Mouse (Mus musculus) heart, embryonic 15.5 days (tissue): ENCODE measurements around the gene Olfr827. TPM values are rescaled to one million over a fixed set of nuclear protein-coding genes. Genes with fewer than 3 reads are reported as not detected.

Experiments
- ATAC-seq: fragments of 200-750 bp; cut with Nextera tagmentation; replicated peaks from 2 replicates; pipeline ENCODE4 v1.8.0; 2017; ENCODE audit warnings: low read depth, moderate TSS enrichment; ENCODE audit not compliant: insufficient number of reproducible peaks, insufficient read depth, low FRiP score
- H3K27ac ChIP-seq: fragments of 300-500 bp; sonication (generic); 2 replicates; pipeline ENCODE4 v1.5.1; 2015; ENCODE audit warnings: mild to moderate bottlenecking, inconsistent platforms
- H3K27me3 ChIP-seq: fragments of 300-500 bp; sonication (generic); 2 replicates; pipeline ENCODE4 v1.6.1; 2015; ENCODE audit warnings: inconsistent platforms
- H3K36me3 ChIP-seq: fragments of 300-500 bp; sonication (generic); 2 replicates; pipeline ENCODE4 v1.6.1; 2015; ENCODE audit warnings: mild to moderate bottlenecking, inconsistent platforms
- H3K4me1 ChIP-seq: fragments of 300-500 bp; sonication (generic); replicated peaks from 2 replicates; pipeline ENCODE4 v1.6.1; 2015; ENCODE audit warnings: inconsistent platforms
- H3K4me2 ChIP-seq: fragments of 300-500 bp; sonication (generic); 2 replicates; pipeline ENCODE4 v1.6.1; 2015; ENCODE audit warnings: inconsistent platforms, mild to moderate bottlenecking, moderate library complexity
- H3K4me3 ChIP-seq: fragments of 300-500 bp; sonication (generic); 2 replicates; pipeline ENCODE4 v1.5.1; 2015; ENCODE audit warnings: mild to moderate bottlenecking, inconsistent platforms
- H3K9ac ChIP-seq: fragments of 300-500 bp; sonication (generic); 2 replicates; pipeline ENCODE4 v1.6.1; 2015; ENCODE audit warnings: mild to moderate bottlenecking, inconsistent platforms
- H3K9me3 ChIP-seq: fragments of 300-500 bp; sonication (generic); replicated peaks from 2 replicates; pipeline ENCODE4 v1.6.1; 2016; ENCODE audit warnings: inconsistent platforms
- polyA plus RNA-seq: library from polyadenylated mRNA; unstranded; fragments of >200 nt; fragmentation: Nextera tagmentation; extraction: Ambion mirVana; gene quantifications from 2 replicates; pipeline ENCODE4 v1.2.1, GENCODE M21; 2015

The Olfr827 gene
- polyA plus RNA-seq, 1 experiment from 2014 or later = not detected

DNA sequence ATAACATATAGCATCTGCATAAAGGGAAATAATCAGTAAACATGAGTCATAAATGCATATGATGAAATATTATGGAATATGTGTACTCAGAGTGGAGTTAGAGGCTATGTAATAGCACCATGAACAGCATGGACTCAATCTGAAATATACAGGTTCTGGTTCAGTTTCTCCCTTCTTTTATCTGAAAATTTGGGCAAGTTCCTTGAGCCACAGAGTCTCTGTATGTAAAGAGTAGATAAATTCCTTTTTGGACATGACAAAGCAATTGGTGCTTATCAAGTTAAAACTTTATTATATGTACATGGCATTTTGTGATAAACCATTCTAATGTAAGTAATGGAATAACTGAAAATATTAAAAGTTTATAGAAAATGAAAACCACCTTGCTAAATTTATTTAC is 49.0 kb downstream of the Olfr827 start:
- Histone ChIP-seq H3K27me3 (no peaks in the 10 kb centered on the region), H3K36me3 (no peaks in the 10 kb centered on the region), H3K9me3 (no peaks in the 10 kb centered on the region), H3K4me2 (no peak overlapping the region), H3K27ac (no peak overlapping the region), H3K4me3 (no peak overlapping the region), H3K9ac (no peak overlapping the region), H3K4me1 (no peaks in the 10 kb centered on the region)
- no peak for ATAC-seq

Other genes with a start within 250 kb of the Olfr827 start
- not detected in 2 replicates for gene Olfr819, start 247.1 kb downstream of the Olfr827 start, polyA plus RNA-seq
- not detected in 2 replicates for gene Olfr247, start 238.3 kb downstream of the Olfr827 start, polyA plus RNA-seq
- gene Gm10310, start 229.3 kb downstream of the Olfr827 start, polyA plus RNA-seq = not detected in 2 replicates
- gene Olfr820, start 201.8 kb downstream of the Olfr827 start, polyA plus RNA-seq = not detected in 2 replicates
- not detected in 2 replicates for gene Olfr821, start 184.1 kb downstream of the Olfr827 start, polyA plus RNA-seq
- not detected in 2 replicates for gene Olfr822, start 143.2 kb downstream of the Olfr827 start, polyA plus RNA-seq
- not detected in 2 replicates for gene Olfr823, start 99.0 kb downstream of the Olfr827 start, polyA plus RNA-seq
- not detected in 2 replicates for gene Olfr824, start 84.4 kb downstream of the Olfr827 start, polyA plus RNA-seq
- not detected in 2 replicates for gene Olfr825, start 47.6 kb downstream of the Olfr827 start, polyA plus RNA-seq
- gene Olfr826, start 30.2 kb downstream of the Olfr827 start, polyA plus RNA-seq = not detected in 2 replicates
- gene Neurod4, start 65.8 kb upstream of the Olfr827 start, polyA plus RNA-seq = not detected in 2 replicates
- gene Tespa1, start 108.5 kb upstream of the Olfr827 start, polyA plus RNA-seq = 0.73 and 5.4 TPM in 2 replicates
- gene Vmn2r84, start 179.9 kb upstream of the Olfr827 start, polyA plus RNA-seq = 0.03 TPM in 1 of 2 replicates, not detected in the other
- not detected in 2 replicates for gene Vmn2r85, start 215.3 kb upstream of the Olfr827 start, polyA plus RNA-seq
- not detected in 2 replicates for gene Vmn2r86, start 241.6 kb upstream of the Olfr827 start, polyA plus RNA-seq